Mouse (Mus musculus) layer of hippocampus, adult 8-10 months (tissue): Measurements from ENCODE around the gene 2700049A03Rik. TPM values are rescaled to one million over a fixed set of nuclear protein-coding genes. Genes with fewer than 3 reads are reported as not detected.
"Not testable (repeated sequence)": the region's sequence is repeated elsewhere in the genome, so short reads cannot be mapped to it uniquely, and the experiment has no call there.

Experiments used
- DNase-seq, 2 experiments: peaks; one replicate each; pipeline ENCODE4 v3.0.0; 2022; ENCODE audit warnings: low spot score in 2 of 2
- total RNA-seq, 4 experiments: library from RNA; stranded (reverse); gene quantifications; 2 replicates each; pipeline ENCODE4 v1.2.4; 2022

The 2700049A03Rik gene
- total RNA-seq = 1 to 10 TPM; 6.4 to 7.1 (median 6.8) TPM

GRCm38 (mm10) chr12:71136130-71136973, at the start of gene 2700049A03Rik, which contains the start of gene Timm9:
Gene 2700049A03Rik, plus strand, starts transcription at chr12:71136848.
Gene Timm9, minus strand, starts transcription at chr12:71136684.
- DNase-seq = peak; percentile 60 to 75

GRCm38 (mm10) chr12:71104275-71104674, 32.4 kb upstream of the 2700049A03Rik start:
- DNase-seq = not testable (repeated sequence)

- DNase-seq = peak in 1 of 2 experiments; percentile 1
These were observed 29.4 kb upstream of the 2700049A03Rik start for GRCm38 (mm10) chr12:71107216-71107771.

GRCm38 (mm10) chr12:71111331-71111730, 25.3 kb upstream of the 2700049A03Rik start, which contains the start of gene Tomm20l:
Gene Tomm20l, plus strand, starts transcription at chr12:71111428.
- no peak for DNase-seq

- DNase-seq = no peak
These were observed 23.6 kb upstream of the 2700049A03Rik start for GRCm38 (mm10) chr12:71113074-71113473.

GRCm38 (mm10) chr12:71113675-71114288, 22.9 kb upstream of the 2700049A03Rik start:
- peak; percentile 53 to 56 for DNase-seq

GRCm38 (mm10) chr12:71116411-71116810, 20.2 kb upstream of the 2700049A03Rik start:
- no peak for DNase-seq

- no peak for DNase-seq
These were observed 13.9 kb upstream of the 2700049A03Rik start for GRCm38 (mm10) chr12:71122731-71123130.

- no peak for DNase-seq
These were observed 13.4 kb upstream of the 2700049A03Rik start for GRCm38 (mm10) chr12:71123286-71123685.

- DNase-seq = no peak
These were observed 1.1 kb upstream of the 2700049A03Rik start for GRCm38 (mm10) chr12:71135581-71135980.

- DNase-seq = peak; percentile 57 to 74
These were observed 385 bp downstream of the 2700049A03Rik start for GRCm38 (mm10) chr12:71136974-71137491.

GRCm38 (mm10) chr12:71137686-71138085, 1.0 kb downstream of the 2700049A03Rik start:
- no peak for DNase-seq

- DNase-seq = no peak
These were observed 2.7 kb downstream of the 2700049A03Rik start for GRCm38 (mm10) chr12:71139258-71139828.

- DNase-seq = no peak
These were observed 4.5 kb downstream of the 2700049A03Rik start for GRCm38 (mm10) chr12:71141189-71141588.

GRCm38 (mm10) chr12:71147641-71148040, 11.0 kb downstream of the 2700049A03Rik start:
- DNase-seq = peak in 1 of 2 experiments; percentile 28

GRCm38 (mm10) chr12:71148801-71149200, 12.2 kb downstream of the 2700049A03Rik start:
- DNase-seq = no peak

GRCm38 (mm10) chr12:71149456-71149855, 12.8 kb downstream of the 2700049A03Rik start:
- DNase-seq = no peak

- DNase-seq = no peak
These were observed 13.5 kb downstream of the 2700049A03Rik start for GRCm38 (mm10) chr12:71150167-71150566.

GRCm38 (mm10) chr12:71154979-71155378, 18.3 kb downstream of the 2700049A03Rik start:
- DNase-seq = no peak

- DNase-seq = no peak
These were observed 21.3 kb downstream of the 2700049A03Rik start for GRCm38 (mm10) chr12:71157974-71158373.

GRCm38 (mm10) chr12:71164410-71164809, 27.8 kb downstream of the 2700049A03Rik start:
- no peak for DNase-seq
